Mouse (Mus musculus) spleen, adult 12 weeks (tissue): Measurements from ENCODE around the gene Rubcn.
"Not testable (repeated sequence)": the region's sequence is repeated elsewhere in the genome, so short reads cannot be mapped to it uniquely, and the experiment has no call there.

ENCODE experiments used
- DNase-seq: peaks from one replicate; pipeline ENCODE4 v3.0.0; 2022; ENCODE audit warnings: low spot score

Gene Rubcn

GRCm38 (mm10) chr16:32877343-32878156 lies at the start of gene Rubcn, which contains the start of gene Fyttd1:
Gene Rubcn (minus strand): TSS chr16:32877766.
Gene Fyttd1 (plus strand): TSS chr16:32877500.
- DNase-seq = peak; percentile 89

GRCm38 (mm10) chr16:32927044-32927443 lies 49.5 kb upstream of the Rubcn start:
- no peak for DNase-seq

- DNase-seq = not testable (repeated sequence)
Measured at GRCm38 (mm10) chr16:32926629-32927028, 49.1 kb upstream of the Rubcn start.

GRCm38 (mm10) chr16:32915292-32916068 lies 37.9 kb upstream of the Rubcn start:
- no peak for DNase-seq

GRCm38 (mm10) chr16:32913937-32914881 lies 36.6 kb upstream of the Rubcn start, which contains the start of gene Lrch3:
Gene Lrch3 (plus strand): TSS chr16:32914100.
- DNase-seq = peak; percentile 94

- no peak for DNase-seq
Measured at GRCm38 (mm10) chr16:32913212-32913611, 35.6 kb upstream of the Rubcn start.

- DNase-seq = no peak
Measured at GRCm38 (mm10) chr16:32906727-32907126, 29.2 kb upstream of the Rubcn start.

GRCm38 (mm10) chr16:32906186-32906585 lies 28.6 kb upstream of the Rubcn start:
- no peak for DNase-seq

GRCm38 (mm10) chr16:32902051-32902428 lies 24.5 kb upstream of the Rubcn start:
- DNase-seq = no peak

- DNase-seq = no peak
Measured at GRCm38 (mm10) chr16:32901360-32902050, 23.9 kb upstream of the Rubcn start.

- DNase-seq = no peak
Measured at GRCm38 (mm10) chr16:32896126-32896525, 18.6 kb upstream of the Rubcn start.

GRCm38 (mm10) chr16:32889881-32890280 lies 12.3 kb upstream of the Rubcn start:
- DNase-seq = no peak

- DNase-seq = no peak
Measured at GRCm38 (mm10) chr16:32887996-32888395, 10.4 kb upstream of the Rubcn start.

- DNase-seq = no peak
Measured at GRCm38 (mm10) chr16:32881538-32881937, 4.0 kb upstream of the Rubcn start.

GRCm38 (mm10) chr16:32878972-32879926 lies 1.7 kb upstream of the Rubcn start:
- no peak for DNase-seq

- no peak for DNase-seq
Measured at GRCm38 (mm10) chr16:32878157-32878598, 612 bp upstream of the Rubcn start.

- DNase-seq = no peak
Measured at GRCm38 (mm10) chr16:32876831-32877230, 735 bp downstream of the Rubcn start.

- DNase-seq = no peak
Measured at GRCm38 (mm10) chr16:32875847-32876246, 1.7 kb downstream of the Rubcn start.

GRCm38 (mm10) chr16:32875281-32875680 lies 2.3 kb downstream of the Rubcn start:
- DNase-seq = not testable (repeated sequence)

GRCm38 (mm10) chr16:32873366-32873765 lies 4.2 kb downstream of the Rubcn start:
- DNase-seq = no peak
